Mouse (Mus musculus) neural tube, embryonic 15.5 days (tissue): ENCODE results near the gene Tead3. TPM values are rescaled to one million over a fixed set of nuclear protein-coding genes. Genes with fewer than 3 reads are reported as not detected.
"Not testable (repeated sequence)": the region's sequence is repeated elsewhere in the genome, so short reads cannot be mapped to it uniquely, and the experiment has no call there.

Experiments
- ATAC-seq: fragments of 200-750 bp; cut with Nextera tagmentation; 2 replicates; pipeline ENCODE4 v1.8.0; 2017; ENCODE audit warnings: mild to moderate bottlenecking, moderate TSS enrichment, moderate library complexity; ENCODE audit not compliant: low FRiP score
- H3K27ac ChIP-seq: fragments of 300-500 bp; sonication (generic); replicated peaks from 2 replicates; pipeline ENCODE4 v1.5.1; 2015; ENCODE audit warnings: mild to moderate bottlenecking, inconsistent platforms
- H3K27me3 ChIP-seq: fragments of 300-500 bp; sonication (generic); replicated peaks from 2 replicates; pipeline ENCODE4 v1.6.1; 2015; ENCODE audit warnings: inconsistent platforms
- H3K36me3 ChIP-seq: fragments of 300-500 bp; sonication (generic); 2 replicates; pipeline ENCODE4 v1.6.1; 2015; ENCODE audit warnings: inconsistent platforms
- H3K4me1 ChIP-seq: fragments of 300-500 bp; sonication (generic); 2 replicates; pipeline ENCODE4 v1.6.1; 2015; ENCODE audit warnings: inconsistent platforms
- H3K4me2 ChIP-seq: fragments of 300-500 bp; sonication (generic); 2 replicates; pipeline ENCODE4 v1.6.1; 2015; ENCODE audit warnings: inconsistent platforms, mild to moderate bottlenecking, moderate library complexity
- H3K4me3 ChIP-seq: fragments of 300-500 bp; sonication (generic); replicated peaks from 2 replicates; pipeline ENCODE4 v1.5.1; 2015; ENCODE audit warnings: mild to moderate bottlenecking, inconsistent platforms
- H3K9ac ChIP-seq: fragments of 300-500 bp; sonication (generic); replicated peaks from 2 replicates; pipeline ENCODE4 v1.6.1; 2015; ENCODE audit warnings: mild to moderate bottlenecking, inconsistent platforms
- H3K9me3 ChIP-seq: fragments of 300-500 bp; sonication (generic); replicated peaks from 2 replicates; pipeline ENCODE4 v1.6.1; 2016; ENCODE audit warnings: inconsistent platforms
- WGBS: fragments of 180-500 bp; shearing (Covaris S2); methylation state at CpG from one replicate; pipeline ENCODE4 v1.1.7; 2015; ENCODE audit warnings: mixed read lengths; 5-methylcytosine and 5-hydroxymethylcytosine counted together
- polyA plus RNA-seq: library from polyadenylated mRNA; unstranded; fragments of >200 nt; fragmentation: Nextera tagmentation; extraction: Ambion mirVana; gene quantifications from 2 replicates; pipeline ENCODE4 v1.2.1, GENCODE M21; 2015

The Tead3 gene
- polyA plus RNA-seq, 1 experiment from 2014 or later: 1.5 TPM

GRCm38 (mm10) chr17:28340578-28340977, 10.0 kb downstream of the Tead3 start:
- no peak overlapping the region for H3K27ac ChIP-seq
- 80% methylated on average over 7 of the region's 7 CpGs for WGBS
- no peaks in the 10 kb centered on the region for H3K27me3 ChIP-seq
- no peak overlapping the region; the same call in 1 of the 2 replicates for H3K4me3 ChIP-seq
- H3K36me3 ChIP-seq: no peaks in the 10 kb centered on the region
- H3K4me2 ChIP-seq: peak overlapping the region; percentile 58
- peaks cover 18% of the 10 kb centered on the region for H3K4me1 ChIP-seq
- peak overlapping the region; percentile 32; the same call in 1 of the 2 replicates for H3K9ac ChIP-seq
- no peaks in the 10 kb centered on the region for H3K9me3 ChIP-seq
- 0 out of 2 replicates have a peak, but pooled peaks have one; percentile 12 for ATAC-seq

- Histone ChIP-seq H3K27me3 (no peaks in the 10 kb centered on the region), H3K36me3 (no peaks in the 10 kb centered on the region), H3K27ac (no peak overlapping the region), H3K4me3 (no peak overlapping the region), H3K4me2 (no peak overlapping the region), H3K4me1 (peaks cover 23% of the 10 kb centered on the region), H3K9ac (no peak overlapping the region), H3K9me3 (no peaks in the 10 kb centered on the region)
- ATAC-seq: no peak
- 94% methylated on average over 7 of the region's 7 CpGs for WGBS
These were observed 13.1 kb downstream of the Tead3 start for GRCm38 (mm10) chr17:28337547-28337946.

- WGBS: 74% methylated on average over 10 of the region's 10 CpGs
- no peak overlapping the region for H3K4me2 ChIP-seq
- H3K9ac ChIP-seq: no peak overlapping the region
- no peaks in the 10 kb centered on the region for H3K9me3 ChIP-seq
- H3K4me1 ChIP-seq: peaks cover 22% of the 10 kb centered on the region
- H3K27ac ChIP-seq: no peak overlapping the region
- no peaks in the 10 kb centered on the region for H3K27me3 ChIP-seq
- H3K4me3 ChIP-seq: no peak overlapping the region
- H3K36me3 ChIP-seq: peaks cover 10% of the 10 kb centered on the region
- no peak for ATAC-seq
These were observed 15.3 kb downstream of the Tead3 start for GRCm38 (mm10) chr17:28335267-28335666.

- ATAC-seq: no peak
- H3K9ac ChIP-seq: 0 out of 2 replicates have a peak overlapping the region, but pooled peaks have one; percentile 3
- peak overlapping the region; percentile 20 for H3K4me2 ChIP-seq
- WGBS: 54% methylated on average over 31 of the region's 31 CpGs
- no peak overlapping the region for H3K4me3 ChIP-seq
- H3K27me3 ChIP-seq: no peaks in the 10 kb centered on the region
- H3K9me3 ChIP-seq: no peaks in the 10 kb centered on the region
- peaks cover 37% of the 10 kb centered on the region for H3K4me1 ChIP-seq
- H3K36me3 ChIP-seq: peaks cover 19% of the 10 kb centered on the region
- H3K27ac ChIP-seq: no peak overlapping the region
These were observed 17.6 kb downstream of the Tead3 start for GRCm38 (mm10) chr17:28332915-28333546.

GRCm38 (mm10) chr17:28332113-28332914, 18.3 kb downstream of the Tead3 start:
- WGBS: 48% methylated on average over 13 of the region's 13 CpGs
- H3K27me3 ChIP-seq: no peaks in the 10 kb centered on the region
- no peaks in the 10 kb centered on the region for H3K9me3 ChIP-seq
- H3K4me1 ChIP-seq: peaks cover 44% of the 10 kb centered on the region
- no peak overlapping the region for H3K4me3 ChIP-seq
- H3K4me2 ChIP-seq: no peak overlapping the region
- no peak overlapping the region for H3K9ac ChIP-seq
- H3K36me3 ChIP-seq: peaks cover 19% of the 10 kb centered on the region
- no peak for ATAC-seq
- no peak overlapping the region for H3K27ac ChIP-seq

- no peak for ATAC-seq
- 38% methylated on average over 5 of the region's 7 CpGs for WGBS
- Histone ChIP-seq H3K4me3 (no peak overlapping the region), H3K36me3 (peaks cover 19% of the 10 kb centered on the region), H3K9me3 (no peaks in the 10 kb centered on the region), H3K27ac (no peak overlapping the region), H3K9ac (no peak overlapping the region), H3K4me2 (0 out of 2 replicates have a peak overlapping the region, but pooled peaks have one; percentile 5), H3K4me1 (peaks cover 44% of the 10 kb centered on the region), H3K27me3 (no peaks in the 10 kb centered on the region)
These were observed 19.1 kb downstream of the Tead3 start for GRCm38 (mm10) chr17:28331241-28332112.

- Histone ChIP-seq H3K36me3 (peaks cover 19% of the 10 kb centered on the region), H3K4me1 (peaks cover 44% of the 10 kb centered on the region)
- H3K9me3 ChIP-seq, H3K27me3 ChIP-seq, H3K9ac ChIP-seq, H3K4me3 ChIP-seq, ATAC-seq, H3K4me2 ChIP-seq, H3K27ac ChIP-seq: not testable (repeated sequence)
- WGBS: 72% methylated on average over 8 of the region's 8 CpGs
These were observed 20.0 kb downstream of the Tead3 start for GRCm38 (mm10) chr17:28330590-28330989.

- Histone ChIP-seq H3K36me3 (peaks cover 19% of the 10 kb centered on the region), H3K9ac (peak overlapping the region; percentile 98), H3K9me3 (no peaks in the 10 kb centered on the region), H3K27ac (no peak overlapping the region), H3K4me3 (peak overlapping the region; percentile 77), H3K4me1 (peaks cover 44% of the 10 kb centered on the region), H3K4me2 (peak overlapping the region; percentile 90), H3K27me3 (no peaks in the 10 kb centered on the region)
- ATAC-seq: no peak
- 44% methylated on average over 2 of the region's 2 CpGs for WGBS
These were observed 20.4 kb downstream of the Tead3 start for GRCm38 (mm10) chr17:28330232-28330546.

- H3K4me2 ChIP-seq: peak overlapping the region; percentile 90
- H3K36me3 ChIP-seq: peaks cover 19% of the 10 kb centered on the region
- H3K9ac ChIP-seq: peak overlapping the region; percentile 98
- 6% methylated on average over 4 of the region's 4 CpGs for WGBS
- ATAC-seq: no peak
- H3K27ac ChIP-seq: peak overlapping the region; percentile 18; the same call in 1 of the 2 replicates
- no peaks in the 10 kb centered on the region for H3K9me3 ChIP-seq
- no peaks in the 10 kb centered on the region for H3K27me3 ChIP-seq
- H3K4me3 ChIP-seq: peak overlapping the region; percentile 77
- H3K4me1 ChIP-seq: peaks cover 44% of the 10 kb centered on the region
These were observed 20.9 kb downstream of the Tead3 start for GRCm38 (mm10) chr17:28329503-28330231.

GRCm38 (mm10) chr17:28328946-28329345, 21.7 kb downstream of the Tead3 start:
- 0% methylated on average over 25 of the region's 25 CpGs for WGBS
- Histone ChIP-seq H3K4me1 (peaks cover 44% of the 10 kb centered on the region), H3K9me3 (no peaks in the 10 kb centered on the region), H3K4me3 (peak overlapping the region; percentile 77), H3K27me3 (no peaks in the 10 kb centered on the region), H3K36me3 (peaks cover 19% of the 10 kb centered on the region), H3K27ac (peak overlapping the region; percentile 93), H3K9ac (peak overlapping the region; percentile 98), H3K4me2 (peak overlapping the region; percentile 90)
- peak; percentile 30; the same call in 1 of the 2 replicates for ATAC-seq
